Mouse (Mus musculus): ENCODE results near the gene Il31ra. TPM values are rescaled to one million over a fixed set of nuclear protein-coding genes. Genes with fewer than 3 reads are reported as not detected.

The Il31ra gene
- 0.35 TPM for polyA plus RNA-seq (2014; fragmentation: Illumina TruSeq; extraction: RNeasy Lipid Tissue Mini Kit (QIAGEN cat#74804); ENCODE audit: low read depth, low replicate concordance)

DNA sequence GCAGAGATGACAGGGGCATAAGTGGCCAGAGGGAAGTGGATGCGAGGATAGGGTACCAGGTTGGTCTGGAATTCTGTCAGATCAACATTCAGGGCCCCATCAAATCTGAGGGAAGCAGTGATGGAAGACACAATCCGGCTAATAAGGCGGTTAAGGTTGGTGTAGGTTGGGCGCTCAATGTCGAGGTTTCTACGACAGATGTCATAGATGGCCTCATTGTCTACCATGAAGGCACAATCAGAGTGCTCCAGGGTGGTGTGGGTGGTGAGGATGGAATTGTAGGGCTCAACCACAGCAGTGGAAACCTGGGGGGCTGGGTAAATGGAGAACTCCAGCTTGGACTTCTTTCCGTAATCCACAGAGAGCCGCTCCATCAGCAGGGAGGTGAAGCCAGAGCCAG is at the start of gene Il31ra:
Gene Il31ra (minus strand): TSS at position 101 of the 400 bp plus-strand sequence.

Other genes with a start within 250 kb of the Il31ra start
- gene Il6st, start 130.3 kb downstream of the Il31ra start, polyA plus RNA-seq (2014; fragmentation: Illumina TruSeq; extraction: RNeasy Lipid Tissue Mini Kit (QIAGEN cat#74804); ENCODE audit: low read depth, low replicate concordance), result 194 TPM
- 5.6 TPM for gene Ddx4, start 58.1 kb upstream of the Il31ra start, polyA plus RNA-seq (2014; fragmentation: Illumina TruSeq; extraction: RNeasy Lipid Tissue Mini Kit (QIAGEN cat#74804); ENCODE audit: low read depth, low replicate concordance)
- 28.9 TPM for gene Slc38a9, start 66.4 kb upstream of the Il31ra start, polyA plus RNA-seq (2014; fragmentation: Illumina TruSeq; extraction: RNeasy Lipid Tissue Mini Kit (QIAGEN cat#74804); ENCODE audit: low read depth, low replicate concordance)
- 735 TPM for gene Plpp1, start 206.4 kb upstream of the Il31ra start, polyA plus RNA-seq (2014; fragmentation: Illumina TruSeq; extraction: RNeasy Lipid Tissue Mini Kit (QIAGEN cat#74804); ENCODE audit: low read depth, low replicate concordance)

Data from adrenal gland, adult 10 weeks (tissue).